Mouse (Mus musculus) midbrain, embryonic 13.5 days (tissue): Measurements from ENCODE around the gene Prtg. TPM values are rescaled to one million over a fixed set of nuclear protein-coding genes. Genes with fewer than 3 reads are reported as not detected.
A peak's percentile ranks its signal among the peaks of the same experiment; 100 is the strongest.

ENCODE experiments used
- ATAC-seq: fragments of 200-750 bp; cut with Nextera tagmentation; 2 replicates; pipeline ENCODE4 v1.8.0; 2017; ENCODE audit warnings: mild to moderate bottlenecking, moderate TSS enrichment, moderate library complexity
- H3K27ac ChIP-seq: fragments of 300-500 bp; sonication (generic); 2 replicates; pipeline ENCODE4 v1.5.1; 2015; ENCODE audit warnings: inconsistent platforms, mild to moderate bottlenecking, moderate library complexity
- H3K27me3 ChIP-seq: fragments of 300-500 bp; sonication (generic); 2 replicates; pipeline ENCODE4 v1.6.1; 2015; ENCODE audit warnings: mild to moderate bottlenecking, inconsistent platforms
- H3K36me3 ChIP-seq: fragments of 300-500 bp; sonication (generic); 2 replicates; pipeline ENCODE4 v1.6.1; 2015; ENCODE audit warnings: mild to moderate bottlenecking, inconsistent platforms
- H3K4me1 ChIP-seq: fragments of 300-500 bp; sonication (generic); replicated peaks from 2 replicates; pipeline ENCODE4 v1.6.1; 2015; ENCODE audit warnings: inconsistent platforms
- H3K4me2 ChIP-seq: fragments of 300-500 bp; sonication (generic); replicated peaks from 2 replicates; pipeline ENCODE4 v1.6.1; 2015; ENCODE audit warnings: moderate library complexity, mild to moderate bottlenecking, inconsistent platforms
- H3K4me3 ChIP-seq: fragments of 300-500 bp; sonication (generic); replicated peaks from 2 replicates; pipeline ENCODE4 v1.5.1; 2015; ENCODE audit warnings: mild to moderate bottlenecking, inconsistent platforms
- H3K9ac ChIP-seq: fragments of 300-500 bp; sonication (generic); replicated peaks from 2 replicates; pipeline ENCODE4 v1.6.1; 2015; ENCODE audit warnings: mild to moderate bottlenecking, inconsistent platforms
- H3K9me3 ChIP-seq: fragments of 300-500 bp; sonication (generic); 2 replicates; pipeline ENCODE4 v1.6.1; 2016; ENCODE audit warnings: mild to moderate bottlenecking, inconsistent platforms
- WGBS: fragments of 180-500 bp; shearing (Covaris S2); methylation state at CpG from one replicate; pipeline ENCODE4 v1.1.7; 2015; 5-methylcytosine and 5-hydroxymethylcytosine counted together
- polyA plus RNA-seq: library from polyadenylated mRNA; unstranded; fragments of >200 nt; fragmentation: Nextera tagmentation; extraction: Ambion mirVana; gene quantifications from 2 replicates; pipeline ENCODE4 v1.2.1, GENCODE M21; 2015

Gene Prtg
- polyA plus RNA-seq, 1 experiment from 2014 or later = 0.63 TPM

- H3K9ac ChIP-seq = peak overlapping the region; percentile 94
- peak overlapping the region; percentile 81 for H3K4me3 ChIP-seq
- H3K36me3 ChIP-seq = no peaks in the 10 kb centered on the region
- peak overlapping the region; percentile 91 for H3K4me2 ChIP-seq
- ATAC-seq = peak; percentile 69
- H3K4me1 ChIP-seq = peaks cover 27% of the 10 kb centered on the region
- H3K27ac ChIP-seq = peak overlapping the region; percentile 86
- peaks cover 7% of the 10 kb centered on the region; the same call in 1 of the 2 replicates for H3K27me3 ChIP-seq
- H3K9me3 ChIP-seq = no peaks in the 10 kb centered on the region
- under 1% methylated on average over 20 of the region's 20 CpGs for WGBS
Observed at GRCm38 (mm10) chr9:72925935-72926258, 119.2 kb downstream of the Prtg start.

GRCm38 (mm10) chr9:72931166-72931790, 124.6 kb downstream of the Prtg start:
- H3K4me2 ChIP-seq = no peak overlapping the region
- no peak overlapping the region for H3K27ac ChIP-seq
- no peak overlapping the region for H3K4me3 ChIP-seq
- peaks cover 23% of the 10 kb centered on the region for H3K4me1 ChIP-seq
- H3K9me3 ChIP-seq = no peaks in the 10 kb centered on the region
- WGBS = 86% methylated on average over 13 of the region's 13 CpGs
- H3K27me3 ChIP-seq = no peaks in the 10 kb centered on the region
- peaks cover 16% of the 10 kb centered on the region; the same call in 1 of the 2 replicates for H3K36me3 ChIP-seq
- ATAC-seq = no peak
- H3K9ac ChIP-seq = no peak overlapping the region

GRCm38 (mm10) chr9:72935309-72935708, 128.6 kb downstream of the Prtg start:
- ATAC-seq = no peak
- WGBS = 90% methylated on average over 4 of the region's 4 CpGs
- 0 out of 2 replicates have a peak, but pooled peaks cover 5% of the 10 kb centered on the region for H3K4me1 ChIP-seq

GRCm38 (mm10) chr9:72936301-72936700, 129.6 kb downstream of the Prtg start:
- no peak for ATAC-seq
- WGBS = 78% methylated on average over 2 of the region's 2 CpGs
- Histone ChIP-seq H3K9me3 (no peaks in the 10 kb centered on the region), H3K27me3 (no peaks in the 10 kb centered on the region), H3K4me3 (no peak overlapping the region), H3K9ac (no peak overlapping the region), H3K4me1 (0 out of 2 replicates have a peak, but pooled peaks cover 5% of the 10 kb centered on the region), H3K36me3 (peaks cover 16% of the 10 kb centered on the region; the same call in 1 of the 2 replicates), H3K4me2 (no peak overlapping the region), H3K27ac (no peak overlapping the region)

More at GRCm38 (mm10) chr9:72935309-72935708, 128.6 kb downstream of the Prtg start:
- no peaks in the 10 kb centered on the region for H3K27me3 ChIP-seq
- no peak overlapping the region for H3K9ac ChIP-seq
- H3K27ac ChIP-seq = no peak overlapping the region
- no peak overlapping the region for H3K4me3 ChIP-seq
- peaks cover 16% of the 10 kb centered on the region; the same call in 1 of the 2 replicates for H3K36me3 ChIP-seq
- no peak overlapping the region for H3K4me2 ChIP-seq
- H3K9me3 ChIP-seq = no peaks in the 10 kb centered on the region

- ATAC-seq = no peak
- 60% methylated on average over 3 of the region's 3 CpGs for WGBS
Observed at GRCm38 (mm10) chr9:72943424-72943823, 136.8 kb downstream of the Prtg start.

GRCm38 (mm10) chr9:72944286-72944685, 137.6 kb downstream of the Prtg start:
- H3K9me3 ChIP-seq = no peaks in the 10 kb centered on the region
- no peak overlapping the region for H3K9ac ChIP-seq
- H3K36me3 ChIP-seq = peaks cover 35% of the 10 kb centered on the region
- H3K4me2 ChIP-seq = no peak overlapping the region
- no peak overlapping the region for H3K27ac ChIP-seq
- WGBS = 92% methylated on average over 13 of the region's 13 CpGs
- no peak overlapping the region for H3K4me3 ChIP-seq
- H3K27me3 ChIP-seq = no peaks in the 10 kb centered on the region
- no peak for ATAC-seq
- H3K4me1 ChIP-seq = no peaks in the 10 kb centered on the region

More at GRCm38 (mm10) chr9:72943424-72943823, 136.8 kb downstream of the Prtg start:
- peaks cover 35% of the 10 kb centered on the region for H3K36me3 ChIP-seq
- no peak overlapping the region for H3K9ac ChIP-seq
- no peaks in the 10 kb centered on the region for H3K27me3 ChIP-seq
- H3K27ac ChIP-seq = no peak overlapping the region
- no peak overlapping the region for H3K4me2 ChIP-seq
- H3K4me1 ChIP-seq = no peaks in the 10 kb centered on the region
- H3K4me3 ChIP-seq = no peak overlapping the region
- H3K9me3 ChIP-seq = no peaks in the 10 kb centered on the region

GRCm38 (mm10) chr9:72947010-72947409, 140.3 kb downstream of the Prtg start:
- Histone ChIP-seq H3K9me3 (no peaks in the 10 kb centered on the region), H3K27ac (no peak overlapping the region)
- no peak for ATAC-seq

GRCm38 (mm10) chr9:72949572-72949971, 142.9 kb downstream of the Prtg start:
- ATAC-seq = no peak
- peaks cover 29% of the 10 kb centered on the region for H3K36me3 ChIP-seq
- H3K27me3 ChIP-seq = no peaks in the 10 kb centered on the region
- no peak overlapping the region for H3K4me2 ChIP-seq
- H3K27ac ChIP-seq = no peak overlapping the region
- no peaks in the 10 kb centered on the region for H3K4me1 ChIP-seq
- no peak overlapping the region for H3K9ac ChIP-seq
- H3K9me3 ChIP-seq = no peaks in the 10 kb centered on the region
- H3K4me3 ChIP-seq = no peak overlapping the region
- WGBS = 82% methylated on average over 7 of the region's 7 CpGs

More at GRCm38 (mm10) chr9:72947010-72947409, 140.3 kb downstream of the Prtg start:
- Histone ChIP-seq H3K27me3 (no peaks in the 10 kb centered on the region), H3K4me2 (no peak overlapping the region), H3K9ac (no peak overlapping the region), H3K4me3 (no peak overlapping the region), H3K4me1 (no peaks in the 10 kb centered on the region), H3K36me3 (peaks cover 39% of the 10 kb centered on the region)
- WGBS = 98% methylated on average over 1 of the region's 1 CpGs

GRCm38 (mm10) chr9:72954746-72955145, 148.1 kb downstream of the Prtg start:
- Histone ChIP-seq H3K4me3 (no peak overlapping the region), H3K4me1 (peaks cover 9% of the 10 kb centered on the region), H3K4me2 (no peak overlapping the region), H3K9me3 (no peaks in the 10 kb centered on the region), H3K9ac (no peak overlapping the region), H3K27me3 (no peaks in the 10 kb centered on the region), H3K36me3 (peaks cover under 1% of the 10 kb centered on the region; the same call in 1 of the 2 replicates), H3K27ac (no peak overlapping the region)
- 50% methylated on average over 2 of the region's 2 CpGs for WGBS
- ATAC-seq = no peak

GRCm38 (mm10) chr9:72955546-72955945, 148.9 kb downstream of the Prtg start:
- H3K27ac ChIP-seq = no peak overlapping the region
- peaks cover 9% of the 10 kb centered on the region for H3K4me1 ChIP-seq
- H3K27me3 ChIP-seq = no peaks in the 10 kb centered on the region
- no peak overlapping the region for H3K4me2 ChIP-seq
- H3K9ac ChIP-seq = no peak overlapping the region
- no peak for ATAC-seq
- no peaks in the 10 kb centered on the region for H3K9me3 ChIP-seq
- H3K36me3 ChIP-seq = no peaks in the 10 kb centered on the region
- no peak overlapping the region for H3K4me3 ChIP-seq
- 19% methylated on average over 1 of the region's 1 CpGs for WGBS

GRCm38 (mm10) chr9:72958521-72959450, 152.1 kb downstream of the Prtg start, which contains the start of the genes Dyx1c1 and Gm44503:
TSS of gene Dyx1c1 (plus strand) at chr9:72958785.
TSS of gene Gm44503 (plus strand) at chr9:72958852.
- Histone ChIP-seq H3K27ac (0 out of 2 replicates have a peak within 1 kb of the TSS, but pooled peaks have one; percentile 14), H3K4me2 (peak within 1 kb of the TSS; percentile 65), H3K9me3 (no peaks in the 10 kb centered on the region), H3K36me3 (no peaks in the 10 kb centered on the region), H3K4me3 (peak within 1 kb of the TSS; percentile 58), H3K9ac (peak within 1 kb of the TSS; percentile 57), H3K27me3 (no peaks in the 10 kb centered on the region), H3K4me1 (peaks cover 9% of the 10 kb centered on the region)
- 2% methylated on average over 43 of the region's 43 CpGs for WGBS
- peak; percentile 98 for ATAC-seq

- Histone ChIP-seq H3K27ac (no peak overlapping the region), H3K4me2 (no peak overlapping the region), H3K4me1 (peaks cover 9% of the 10 kb centered on the region), H3K4me3 (no peak overlapping the region), H3K36me3 (no peaks in the 10 kb centered on the region), H3K9me3 (no peaks in the 10 kb centered on the region), H3K9ac (no peak overlapping the region), H3K27me3 (no peaks in the 10 kb centered on the region)
- 81% methylated on average over 8 of the region's 8 CpGs for WGBS
- no peak for ATAC-seq
Observed at GRCm38 (mm10) chr9:72961346-72961745, 154.7 kb downstream of the Prtg start.
